Mouse (Mus musculus) thymus, postnatal 25 days (tissue): Measurements from ENCODE around the gene Smyd4.

Experiments used
- DNase-seq: peaks from one replicate; pipeline ENCODE4 v3.0.0; 2022

The Smyd4 gene

DNA sequence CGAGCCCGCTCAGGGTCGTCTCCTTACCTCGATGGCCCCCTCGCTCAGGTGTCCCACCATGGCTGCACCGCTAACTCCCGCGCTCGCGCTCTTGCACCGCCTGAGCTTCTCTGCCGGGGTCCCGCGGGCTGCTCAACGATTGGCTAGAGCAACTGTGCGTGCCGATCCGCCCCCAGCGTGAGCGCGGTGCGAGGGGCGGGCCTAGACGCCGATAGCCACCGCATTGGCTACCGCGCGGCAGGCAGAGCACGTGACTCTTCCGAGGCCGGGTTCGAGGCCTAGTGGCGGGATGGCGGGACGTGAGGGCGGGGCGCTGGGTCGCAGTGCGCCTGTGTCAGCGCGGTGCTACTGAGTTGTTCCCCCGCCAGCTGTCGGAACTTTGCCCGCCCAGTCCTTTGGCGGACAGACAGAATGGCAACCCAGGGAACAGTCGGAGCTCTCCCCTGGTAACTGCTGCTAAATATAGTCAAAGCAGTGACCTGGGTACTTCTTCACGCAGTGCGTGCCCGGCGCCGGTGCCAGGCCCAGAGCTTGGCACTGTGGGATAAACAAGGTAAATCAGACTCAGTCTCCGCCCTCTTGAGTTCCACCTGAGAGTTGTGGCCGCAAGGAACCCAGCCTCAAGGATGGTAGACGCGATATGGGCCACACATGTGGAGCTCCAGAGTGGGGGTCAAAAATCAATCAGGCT is at the start of gene Smyd4, which contains the start of gene Rpa1:
TSS of gene Smyd4 (plus strand) at position 235 of the 691 bp plus-strand sequence.
TSS of gene Rpa1 (minus strand) at position 126 of the 691 bp plus-strand sequence.
- DNase-seq, result peak; percentile 97

DNA sequence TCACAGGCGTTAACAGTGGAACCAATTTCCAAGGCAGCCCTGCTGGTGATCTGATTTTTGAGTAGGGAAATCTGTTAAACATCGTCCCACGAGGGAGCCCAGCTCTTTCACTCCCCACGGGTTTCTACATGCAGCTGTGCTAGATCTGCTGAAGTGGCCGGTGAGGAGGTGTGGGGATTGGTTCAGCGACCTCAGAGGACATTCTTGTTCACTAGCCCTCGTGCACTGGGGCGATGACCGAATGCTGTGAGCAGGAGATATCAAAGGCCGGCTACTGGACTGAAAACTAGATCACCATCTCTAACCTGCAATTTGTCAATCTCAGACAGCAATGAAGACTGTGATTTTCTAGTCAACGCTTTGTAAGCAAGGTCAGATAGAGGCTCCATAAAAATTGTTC is 49.7 kb upstream of the Smyd4 start:
- no peak for DNase-seq

DNA sequence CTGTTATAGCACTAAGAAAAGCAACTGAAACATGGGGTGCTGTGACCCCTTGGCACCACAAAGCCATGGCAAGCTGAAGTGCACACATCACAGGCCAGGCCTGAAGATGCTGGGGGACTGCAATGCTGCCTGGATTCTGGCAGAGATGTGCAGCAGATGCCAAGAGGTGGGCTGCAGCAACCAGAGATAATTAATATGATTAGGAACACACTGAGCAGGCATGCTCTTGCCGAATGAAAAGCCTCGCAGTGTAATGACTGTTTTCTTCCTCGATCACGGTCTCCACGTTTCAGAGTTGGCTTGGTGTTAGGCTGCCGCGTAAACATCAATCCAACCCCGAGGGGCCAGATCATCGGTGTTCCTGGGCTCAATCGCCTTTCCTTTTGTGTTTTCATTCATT is 48.4 kb upstream of the Smyd4 start:
- no peak for DNase-seq

DNA sequence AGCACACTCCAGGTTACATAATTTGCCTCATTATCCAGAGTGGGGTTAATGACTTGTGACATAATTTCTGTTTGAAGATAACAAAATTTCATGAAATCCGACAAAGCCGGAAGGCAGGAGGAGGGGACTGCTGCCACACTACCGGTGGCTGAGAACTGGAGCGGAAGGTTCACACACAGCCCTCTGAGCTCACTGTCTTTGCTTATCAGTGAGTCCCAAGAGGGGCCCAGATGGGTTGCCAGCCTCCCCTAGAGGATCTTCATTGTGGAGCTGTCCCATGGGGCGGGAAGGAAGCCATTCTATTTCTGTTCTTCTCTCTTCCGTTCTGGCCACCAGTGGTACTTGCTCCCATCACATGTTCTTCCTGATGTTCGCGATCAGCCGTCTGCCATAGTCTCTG is 47.3 kb upstream of the Smyd4 start:
- no peak for DNase-seq

DNA sequence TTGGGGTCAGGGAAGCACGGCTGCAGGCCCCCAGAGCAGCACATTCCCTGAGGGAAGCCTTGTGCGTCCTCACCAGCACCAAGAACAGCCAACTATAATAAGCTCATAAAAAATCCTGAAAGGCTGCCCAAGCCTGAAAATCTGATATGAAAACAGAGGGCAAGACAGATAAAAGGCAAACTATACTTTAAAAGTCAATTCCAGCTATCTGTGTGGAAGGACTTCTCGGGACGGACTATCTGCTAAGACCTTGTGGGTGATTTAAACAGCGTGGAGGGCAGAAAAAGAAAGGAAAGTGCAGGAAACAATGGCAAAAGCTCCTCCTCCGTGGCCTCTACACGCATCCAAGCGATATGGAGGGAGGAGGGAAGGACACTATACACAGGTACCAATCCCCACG is 43.4 kb upstream of the Smyd4 start:
- no peak for DNase-seq

DNA sequence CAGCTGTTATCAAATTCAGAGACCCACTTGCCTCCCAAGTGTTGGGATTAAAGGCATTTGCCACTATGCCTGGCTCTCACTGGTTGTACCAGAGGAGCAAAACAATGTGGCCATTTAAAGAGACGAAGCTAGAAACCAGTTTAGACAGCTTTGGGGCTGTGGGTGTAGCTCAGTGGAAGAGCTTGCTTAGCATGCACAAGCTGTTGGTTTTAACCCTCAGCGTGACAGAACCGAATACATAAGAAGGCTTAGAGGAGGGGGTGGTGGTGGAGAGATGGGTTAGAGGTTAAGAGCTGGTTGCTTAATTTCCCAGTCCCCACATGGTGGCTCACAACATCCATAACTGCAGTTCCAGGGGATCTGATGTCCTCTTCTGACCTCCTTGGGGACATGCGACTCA is 39.6 kb upstream of the Smyd4 start:
- no peak for DNase-seq

DNA sequence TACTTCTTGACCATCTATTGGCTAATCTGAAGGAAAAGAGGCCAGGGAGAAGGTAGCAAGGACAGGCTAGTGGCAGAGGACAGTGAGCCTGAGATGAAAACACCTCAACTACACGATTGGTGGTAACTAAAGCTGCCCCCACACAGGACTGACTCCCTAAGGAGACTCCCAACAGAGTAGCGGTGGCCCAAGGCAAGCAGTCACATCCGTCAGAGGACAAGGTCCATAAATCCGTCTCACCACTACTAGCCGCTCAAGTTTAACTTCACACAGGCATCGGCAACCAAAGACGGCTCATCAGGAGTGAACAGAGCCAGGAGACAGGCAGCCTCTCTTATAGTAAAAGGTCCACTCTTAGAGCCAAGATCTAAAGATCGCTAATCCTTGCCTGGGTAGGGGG is 37.4 kb upstream of the Smyd4 start:
- no peak for DNase-seq

DNA sequence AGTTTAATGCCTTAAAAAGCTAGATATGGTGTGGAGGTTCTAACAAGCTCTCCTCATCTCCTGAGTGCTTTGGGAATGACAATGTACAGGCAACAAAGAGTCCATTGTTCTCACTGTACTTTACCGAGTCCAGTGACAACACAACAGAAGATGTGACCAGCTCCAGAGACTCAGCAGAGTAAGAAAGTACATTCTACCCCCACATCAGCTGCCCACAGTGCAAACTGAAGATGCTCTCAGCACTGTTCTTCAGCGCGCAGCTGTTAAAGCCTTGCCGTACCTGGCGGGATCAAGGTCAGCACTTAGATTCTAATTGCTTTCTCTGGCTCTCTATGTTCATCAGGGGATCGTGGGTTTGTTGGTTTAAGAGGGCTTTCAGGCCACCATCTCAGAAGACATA is 36.5 kb upstream of the Smyd4 start:
- DNase-seq, result no peak

DNA sequence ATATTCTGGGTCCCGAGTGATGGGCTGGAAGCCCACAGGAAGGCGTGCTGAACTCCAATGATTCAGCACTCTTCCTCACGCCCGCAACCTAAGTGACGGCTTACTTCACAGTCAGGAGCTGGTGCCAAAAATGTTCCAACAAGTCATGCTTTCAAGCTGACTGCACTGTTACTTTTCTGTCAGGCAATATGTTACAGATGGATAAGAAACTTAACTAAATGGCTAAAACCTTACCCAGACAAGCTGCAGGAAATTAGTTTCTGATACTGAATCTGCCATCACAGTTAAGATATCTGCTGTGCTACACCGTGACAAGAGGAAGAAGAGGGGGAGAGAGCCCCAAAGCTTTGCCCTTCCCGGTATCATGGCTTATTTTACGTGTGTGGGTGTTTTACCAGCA is 34.4 kb upstream of the Smyd4 start:
- DNase-seq, result no peak

DNA sequence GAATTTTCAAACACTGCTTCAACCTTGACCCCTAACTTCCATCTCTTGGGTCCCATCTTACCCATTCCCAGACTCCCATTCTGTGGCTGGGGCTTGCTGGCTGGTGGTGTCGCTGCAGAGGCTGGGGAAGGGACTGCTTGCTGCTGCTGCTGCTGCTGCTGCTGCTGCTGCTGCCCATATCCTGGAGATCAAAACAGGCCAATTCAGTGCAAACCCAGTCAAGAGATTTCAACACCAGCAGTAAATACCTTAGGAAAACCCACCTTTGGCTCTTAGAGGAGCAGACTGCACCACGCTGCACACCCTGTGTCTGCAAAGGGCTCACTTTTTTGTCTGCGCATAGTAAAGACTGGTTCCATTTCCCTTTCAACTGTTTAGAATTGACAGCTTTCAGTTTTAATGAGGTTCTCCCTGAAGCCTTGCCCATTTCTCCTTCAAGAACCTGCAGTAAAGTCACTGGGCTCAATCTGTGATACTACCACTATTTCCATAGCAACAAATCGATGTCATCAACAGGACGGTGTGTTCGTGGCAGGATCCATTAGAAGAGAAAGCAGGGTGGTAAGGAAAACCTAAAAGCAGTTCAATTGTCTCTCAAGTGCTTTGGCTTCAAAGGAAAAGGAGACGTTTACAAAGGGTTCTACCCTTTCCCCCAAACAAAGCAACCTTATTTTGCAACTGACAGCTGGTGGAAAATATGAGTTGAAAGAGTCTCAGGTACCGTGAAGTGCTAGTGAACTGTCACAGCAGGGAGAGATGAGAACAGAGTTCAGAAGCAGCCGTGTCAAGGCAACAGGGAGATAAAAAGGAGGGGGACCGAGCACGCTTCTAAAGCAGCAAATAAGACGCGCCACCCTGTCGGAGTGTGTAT is 29.6 kb upstream of the Smyd4 start:
- DNase-seq, result peak; percentile 74

DNA sequence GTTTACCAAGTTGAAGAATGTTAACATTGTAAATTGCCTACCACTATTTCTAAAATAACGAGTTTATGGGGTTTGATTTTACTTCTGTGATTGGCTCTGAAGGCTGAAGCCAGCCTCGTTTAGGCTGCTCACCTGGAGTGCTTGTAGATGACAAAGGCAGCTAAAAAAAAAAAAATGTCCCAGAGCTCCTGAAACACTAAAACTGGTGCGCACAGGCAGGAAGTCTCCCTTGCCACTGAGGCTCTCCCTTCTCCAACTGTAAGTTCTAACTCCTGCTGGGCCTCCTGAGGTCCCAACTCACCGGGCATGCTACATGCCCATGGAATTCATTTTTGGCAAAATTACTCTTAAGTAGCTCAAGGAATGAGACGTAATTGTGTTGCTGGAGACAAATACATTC is 29.0 kb upstream of the Smyd4 start:
- no peak for DNase-seq

DNA sequence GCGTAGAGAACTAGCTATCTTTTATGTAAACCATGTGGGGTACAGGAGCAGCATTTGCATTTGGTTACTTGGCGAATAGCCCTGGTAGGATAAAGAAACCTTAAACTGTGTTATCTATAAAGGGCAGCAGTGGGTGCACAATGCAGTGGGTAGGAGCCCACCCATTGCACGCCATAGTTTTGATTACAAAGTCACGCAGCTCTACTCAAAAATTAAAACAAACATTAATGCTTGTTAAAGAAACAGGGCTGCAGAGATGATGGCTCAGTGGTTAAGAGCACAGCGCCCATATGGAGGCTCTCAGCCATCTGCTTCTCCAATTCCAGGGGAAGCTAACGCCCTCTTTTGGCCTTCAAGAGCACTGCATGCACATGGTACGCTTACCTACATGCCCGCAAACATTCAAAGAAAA is 24.9 kb upstream of the Smyd4 start:
- peak; percentile 26 for DNase-seq

DNA sequence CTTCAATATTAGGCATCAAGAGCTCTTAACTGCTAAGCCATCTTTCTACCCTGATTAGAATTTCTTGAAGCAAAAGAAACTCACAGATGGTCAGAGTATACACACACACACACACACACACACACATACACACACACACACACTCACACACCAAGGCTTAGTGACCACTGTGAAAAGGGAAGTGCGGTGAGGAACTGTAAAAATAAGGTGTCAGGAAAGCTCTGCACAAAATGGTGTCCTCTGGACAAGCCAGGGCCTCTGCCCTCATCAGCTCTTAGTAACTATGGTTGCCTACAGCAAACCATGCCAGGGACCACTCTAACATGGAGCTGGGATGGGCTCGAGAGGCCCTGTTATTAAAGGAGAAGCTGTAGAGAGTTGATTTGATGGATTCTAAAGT is 23.8 kb upstream of the Smyd4 start:
- no peak for DNase-seq

DNA sequence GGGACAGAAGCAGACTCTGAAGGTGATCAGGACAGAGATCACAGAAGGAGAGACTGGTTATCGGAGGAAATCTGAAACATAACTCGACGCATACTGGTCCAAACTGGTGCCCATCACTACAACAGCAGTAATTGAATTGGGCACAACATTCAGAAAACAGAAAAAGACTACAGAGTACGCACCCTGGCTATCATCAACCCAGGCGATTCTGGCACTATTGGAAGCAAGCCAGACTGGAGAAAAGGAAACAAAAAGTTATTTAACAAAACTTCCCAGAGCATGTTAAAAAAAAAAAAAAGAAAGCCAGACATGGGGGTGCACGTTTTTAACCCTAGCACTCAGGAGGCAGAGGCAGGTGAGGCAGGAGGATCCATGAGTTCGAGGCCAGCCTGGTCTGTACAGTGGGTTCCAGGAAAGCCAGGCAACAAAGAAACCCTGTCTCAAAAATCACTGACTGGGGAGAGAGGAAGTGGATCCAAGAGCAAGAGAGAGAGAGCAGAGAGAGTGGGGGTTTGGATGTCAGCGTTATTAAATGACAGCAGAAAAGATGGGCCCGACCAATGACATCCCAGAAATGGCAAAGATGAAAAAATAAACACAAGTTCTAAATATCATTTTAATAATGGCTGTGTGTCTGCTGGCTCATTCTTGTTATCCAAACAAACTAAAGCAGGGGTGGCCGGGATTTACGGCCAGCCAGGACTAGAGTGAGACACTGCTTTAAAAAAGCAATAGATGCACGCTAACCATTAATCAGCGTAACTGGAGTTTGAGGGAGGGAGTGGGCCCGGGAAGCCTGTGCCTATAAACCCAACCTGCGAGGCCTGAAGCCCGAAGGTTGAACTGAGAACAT is 22.9 kb upstream of the Smyd4 start:
- DNase-seq, result no peak

DNA sequence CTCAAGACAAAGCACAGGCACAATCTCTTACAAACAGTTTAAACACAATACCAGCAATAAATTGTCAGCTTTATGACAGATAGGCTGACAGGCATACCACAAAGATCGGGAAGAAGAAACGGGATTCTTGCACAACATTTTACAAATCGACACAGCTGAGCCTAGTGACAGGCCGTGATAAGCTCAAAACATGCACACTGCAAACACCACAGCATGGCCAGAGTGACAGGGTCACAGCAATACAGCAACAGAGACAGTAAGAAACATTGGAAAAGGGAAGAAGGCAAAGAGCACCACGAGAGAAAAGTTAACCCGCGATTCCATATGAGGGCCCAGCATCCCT is 22.3 kb upstream of the Smyd4 start:
- no peak for DNase-seq

DNA sequence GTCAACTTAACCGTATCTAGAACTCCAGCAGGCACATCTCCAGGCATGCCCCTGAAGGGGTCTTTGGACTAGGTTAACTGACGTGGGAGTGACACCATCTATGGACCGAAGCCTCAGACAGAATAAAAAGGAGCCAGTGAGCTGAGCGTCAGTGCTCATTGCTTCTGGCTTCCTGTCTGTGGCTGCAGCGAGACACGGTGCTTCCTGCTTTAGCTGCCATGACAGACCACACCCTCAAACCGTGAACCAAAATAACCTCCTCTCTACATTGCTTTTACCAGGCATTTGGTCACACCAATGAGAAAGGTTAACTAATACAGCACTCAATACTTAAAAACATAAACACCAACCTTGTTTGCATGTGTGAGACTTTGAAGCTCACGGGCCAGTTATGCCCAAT is 11.6 kb upstream of the Smyd4 start:
- peak; percentile 43 for DNase-seq

DNA sequence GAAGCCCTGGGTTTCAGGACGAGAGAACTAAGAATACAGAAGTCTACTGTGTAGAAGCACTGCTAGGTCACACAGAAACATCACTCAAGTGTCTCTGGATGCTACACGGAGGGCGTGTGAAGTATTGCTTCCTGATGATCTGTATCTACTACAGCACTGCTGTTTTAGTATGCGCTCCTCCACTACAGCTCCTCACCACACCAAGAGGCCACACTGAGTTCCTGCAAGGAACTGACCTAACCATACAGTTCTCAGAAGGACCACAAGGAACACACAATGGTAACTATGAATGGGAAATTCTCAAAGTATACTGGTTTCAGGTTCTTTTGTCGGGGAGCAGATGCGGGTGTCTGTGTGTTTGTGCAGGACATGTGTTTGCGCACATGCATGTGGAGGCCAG is 11.0 kb upstream of the Smyd4 start:
- no peak for DNase-seq

DNA sequence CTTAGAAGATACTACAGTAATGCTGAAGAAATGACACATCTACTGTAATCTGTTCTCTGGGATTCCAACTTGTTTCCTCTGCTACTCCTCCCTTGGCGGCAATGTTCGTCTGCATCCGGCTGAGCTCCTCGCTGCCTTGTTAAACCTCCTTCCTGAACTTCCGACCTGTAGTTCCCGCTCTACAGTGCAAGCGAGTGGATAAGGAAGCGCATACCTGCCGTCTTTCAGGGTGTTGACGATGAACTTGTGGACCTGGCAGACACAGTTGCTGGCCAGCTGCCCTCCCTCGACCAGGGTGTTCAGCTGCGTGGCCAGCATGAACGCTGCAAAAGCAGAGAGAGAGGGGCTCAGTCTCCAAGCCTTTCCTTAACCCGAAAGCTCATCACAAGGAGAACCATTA is 8.2 kb upstream of the Smyd4 start:
- no peak for DNase-seq

DNA sequence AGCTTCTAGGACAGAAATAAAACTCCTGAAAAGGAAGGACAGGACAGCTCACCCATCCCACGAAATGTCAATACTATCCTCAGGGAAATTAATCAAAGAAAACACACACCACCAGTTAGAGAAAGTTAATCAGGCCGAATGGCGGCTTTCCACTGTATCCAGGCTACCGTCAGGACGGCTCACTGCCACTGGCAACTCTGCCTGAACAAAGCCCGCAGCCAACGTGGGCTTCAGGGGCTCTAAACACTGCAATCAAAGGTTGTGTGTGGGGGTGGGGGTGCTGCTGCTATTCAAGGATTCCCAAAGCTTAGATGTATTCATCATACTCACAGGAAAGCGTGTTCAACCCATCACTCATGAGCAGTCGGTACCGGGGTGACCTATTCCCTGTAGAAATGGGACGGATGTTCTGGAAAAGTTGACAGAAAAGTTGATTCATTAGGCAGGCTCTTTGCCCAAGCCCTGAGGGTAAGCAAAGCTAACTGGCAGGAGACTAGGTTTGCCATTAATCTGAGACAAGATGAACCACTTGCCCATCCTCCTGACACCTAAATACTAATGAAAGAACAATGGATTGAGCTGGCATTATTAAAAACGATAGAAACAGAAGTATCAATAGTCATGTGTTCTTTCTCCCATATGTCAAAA is 7.4 kb upstream of the Smyd4 start:
- DNase-seq, result no peak

DNA sequence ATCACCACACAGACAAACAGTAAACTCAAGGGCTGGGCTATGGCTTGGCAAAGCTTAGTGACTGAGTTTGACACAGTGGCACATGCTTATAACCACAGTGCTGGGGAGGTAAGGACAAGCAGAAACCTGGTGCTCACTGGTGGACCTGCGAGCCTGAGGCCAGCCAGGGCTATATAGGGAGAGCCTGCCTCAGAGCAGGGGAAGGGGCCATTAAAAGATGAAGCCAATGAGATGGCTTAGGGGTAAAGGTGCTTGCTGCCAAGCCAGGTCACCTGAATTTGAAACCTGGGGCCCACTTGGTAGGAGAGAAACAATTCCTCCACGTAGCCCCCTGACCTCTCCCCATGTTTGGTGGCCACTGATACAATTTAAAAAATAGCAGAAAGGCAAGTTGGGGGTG is 5.1 kb upstream of the Smyd4 start:
- DNase-seq, result no peak

DNA sequence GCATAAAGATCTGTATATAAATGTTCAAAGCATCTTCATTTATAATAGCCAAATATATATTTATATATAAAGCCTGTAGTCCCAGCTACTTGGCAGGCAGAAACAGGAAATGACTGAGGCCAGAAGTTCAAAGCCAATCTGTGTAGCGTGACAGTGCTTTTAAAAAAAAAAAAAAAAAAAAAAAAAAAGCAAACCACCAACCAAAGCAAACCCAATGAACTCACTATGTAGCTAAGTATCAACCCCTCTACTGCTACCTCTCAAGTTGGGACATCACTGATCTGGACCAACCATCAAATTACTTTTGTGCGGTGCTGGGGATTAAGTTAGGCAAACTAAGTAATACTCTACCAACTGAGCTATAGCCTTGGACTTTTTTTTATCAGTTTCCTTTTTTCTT is 4.1 kb upstream of the Smyd4 start:
- DNase-seq, result no peak

DNA sequence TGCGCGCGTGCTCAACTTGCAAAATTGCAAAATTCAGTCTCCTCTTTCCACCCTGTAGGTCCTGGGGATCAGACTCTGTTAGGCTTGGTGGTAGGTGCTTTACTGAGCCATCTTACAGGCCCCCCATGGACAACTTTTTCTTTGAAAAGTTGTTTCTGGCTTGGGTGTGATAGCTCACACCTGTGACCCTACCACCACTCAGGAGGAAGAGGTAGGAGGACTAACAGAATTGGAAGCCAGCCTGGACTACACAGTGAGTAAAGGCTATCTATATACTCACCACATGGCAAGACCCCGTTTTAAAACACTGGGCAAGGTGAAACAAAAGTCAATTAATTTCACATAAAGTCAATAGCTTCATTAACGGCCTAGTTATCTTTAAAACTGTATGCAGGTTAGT is 3.5 kb upstream of the Smyd4 start:
- no peak for DNase-seq

DNA sequence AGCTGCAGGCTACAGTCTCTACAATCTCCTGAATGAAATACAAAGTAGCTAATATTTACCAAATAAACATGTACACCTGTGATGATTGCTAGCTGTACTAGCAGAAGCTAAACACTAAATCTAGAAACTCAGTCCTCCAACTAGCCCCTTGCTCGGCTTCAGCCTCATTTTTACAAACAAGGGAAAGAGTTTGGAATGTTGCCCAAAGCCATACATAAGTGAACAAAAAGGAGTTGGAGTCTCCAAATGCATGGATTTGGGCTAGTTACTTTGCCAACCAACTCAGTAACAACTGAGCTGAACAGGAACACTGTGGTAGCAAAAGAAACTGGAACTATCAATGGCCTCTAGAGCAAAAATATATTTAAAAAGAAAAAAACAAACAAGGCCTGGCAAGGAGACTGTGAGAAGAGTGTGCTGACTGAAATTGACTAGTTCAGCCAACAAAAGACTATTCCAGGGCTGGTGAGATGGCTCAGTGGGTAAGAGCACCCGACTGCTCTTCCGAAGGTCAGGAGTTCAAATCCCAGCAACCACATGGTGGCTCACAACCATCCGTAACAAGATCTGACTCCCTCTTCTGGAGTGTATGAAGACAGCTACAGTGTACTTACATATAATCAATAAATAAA is 1.6 kb upstream of the Smyd4 start:
- no peak for DNase-seq
